Mouse (Mus musculus) stomach, postnatal 0 days (tissue): ENCODE measurements around the gene Herpud2.

ENCODE experiments used
- CTCF ChIP-seq: IDR thresholded peaks from 2 replicates; pipeline ENCODE4 v1.5.1; 2016; ENCODE audit warnings: antibody characterized with exemption, low read depth, mild to moderate bottlenecking, moderate library complexity
- EP300 ChIP-seq: optimal IDR thresholded peaks from 2 replicates; pipeline ENCODE3; 2016; ENCODE audit warnings: antibody characterized with exemption

DNA sequence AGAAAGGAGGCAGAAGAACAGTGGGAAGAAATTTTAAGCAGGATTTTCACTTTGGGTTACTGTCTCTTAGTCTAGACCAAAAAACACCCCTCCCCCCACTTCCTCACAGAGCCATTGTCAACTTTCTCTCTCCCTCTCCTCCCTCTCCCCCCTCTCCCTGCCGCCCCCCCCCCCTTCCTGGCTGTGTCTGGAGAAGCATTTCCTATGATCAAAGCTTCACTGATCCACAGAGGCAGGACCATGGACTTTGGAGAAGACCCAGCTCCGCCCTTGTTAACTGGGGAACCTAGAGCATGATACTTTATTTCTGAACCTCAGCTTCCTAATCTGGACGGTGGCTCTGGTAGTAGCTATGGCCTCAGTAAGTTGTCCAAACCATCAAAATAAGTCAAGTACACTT lies 92.9 kb downstream of the Herpud2 start:
- no peak for TF ChIP-seq CTCF
- TF ChIP-seq EP300 = no peak
